Mouse (Mus musculus) heart, embryonic 14.5 days (tissue): ENCODE results near the gene Acadl. TPM values are rescaled to one million over a fixed set of nuclear protein-coding genes. Genes with fewer than 3 reads are reported as not detected.

Experiments used
- ATAC-seq: fragments of 200-750 bp; cut with Nextera tagmentation; 2 replicates; pipeline ENCODE4 v1.8.0; 2017; ENCODE audit warnings: low read depth, moderate TSS enrichment; ENCODE audit not compliant: insufficient number of reproducible peaks, insufficient read depth, low FRiP score
- H3K27ac ChIP-seq, 2 experiments: fragments of 200-500 bp in 1 of 2; fragments of 300-500 bp in 1 of 2; sonication (generic) in 1 of 2; replicated peaks in 1 of 2; 2 replicates each; pipeline ENCODE4 v1.5.1; 2012 to 2014; ENCODE audit warnings: low read depth in 2 of 2, low read length in 2 of 2, control low read depth in 1 of 2, mild to moderate bottlenecking in 1 of 2, mixed read lengths in 1 of 2; ENCODE audit not compliant: control insufficient read depth in 1 of 2, insufficient read depth in 1 of 2
- H3K27me3 ChIP-seq: fragments of 300-500 bp; sonication (generic); 2 replicates; pipeline ENCODE4 v1.6.1; 2014; ENCODE audit warnings: mild to moderate bottlenecking, low read length, control low read depth; ENCODE audit not compliant: control insufficient read depth, insufficient read depth
- H3K36me3 ChIP-seq: fragments of 300-500 bp; sonication (generic); 2 replicates; pipeline ENCODE4 v1.6.1; 2014; ENCODE audit warnings: mild to moderate bottlenecking, control low read depth, low read length, mixed read lengths; ENCODE audit not compliant: control insufficient read depth, insufficient read depth
- H3K4me1 ChIP-seq, 2 experiments: fragments of 200-500 bp in 1 of 2; fragments of 300-500 bp in 1 of 2; sonication (generic) in 1 of 2; 2 replicates each; pipeline ENCODE4 v1.6.1; 2012 to 2014; ENCODE audit warnings: low read length in 2 of 2, control low read depth in 1 of 2, mixed read lengths in 1 of 2; ENCODE audit not compliant: control insufficient read depth in 2 of 2, insufficient read depth in 2 of 2
- H3K4me2 ChIP-seq: fragments of 300-500 bp; sonication (generic); 2 replicates; pipeline ENCODE4 v1.6.1; 2014; ENCODE audit warnings: mild to moderate bottlenecking, low read length
- H3K4me3 ChIP-seq, 2 experiments: fragments of 200-500 bp in 1 of 2; fragments of 300-500 bp in 1 of 2; sonication (generic) in 1 of 2; 2 replicates each; pipeline ENCODE4 v1.5.1; 2012 to 2014; ENCODE audit warnings: low read length in 2 of 2, mild to moderate bottlenecking in 2 of 2, control low read depth in 1 of 2, low read depth in 1 of 2, moderate library complexity in 1 of 2; ENCODE audit not compliant: control insufficient read depth in 1 of 2, insufficient read depth in 1 of 2
- H3K9ac ChIP-seq: fragments of 300-500 bp; sonication (generic); 2 replicates; pipeline ENCODE4 v1.6.1; 2014; ENCODE audit warnings: mild to moderate bottlenecking, low read length
- H3K9me3 ChIP-seq: fragments of 300-500 bp; sonication (generic); 2 replicates; pipeline ENCODE4 v1.6.1; 2016; ENCODE audit warnings: low read length, control low read depth; ENCODE audit not compliant: control insufficient read depth
- WGBS: fragments of 180-500 bp; shearing (Covaris S2); extraction: QIAGEN DNeasy Blood & Tissue Kit; methylation state at CpG from one replicate; pipeline ENCODE4 v1.1.7; 2014; 5-methylcytosine and 5-hydroxymethylcytosine counted together
- polyA plus RNA-seq: library from polyadenylated mRNA; unstranded; fragments of >200 nt; fragmentation: Nextera tagmentation; extraction: Ambion mirVana; gene quantifications from 2 replicates; pipeline ENCODE4 v1.2.1, GENCODE M21; 2014

Acadl gene
- polyA plus RNA-seq, 1 experiment from 2014 or later, result 720 TPM

- Histone ChIP-seq H3K4me3 (no peak overlapping the region), H3K4me2 (no peak overlapping the region), H3K36me3 (peaks cover 7% of the 10 kb centered on the region), H3K9ac (no peak overlapping the region), H3K27ac (no peak overlapping the region), H3K27me3 (no peaks in the 10 kb centered on the region), H3K9me3 (no peaks in the 10 kb centered on the region), H3K4me1 (peaks cover 0 to 7% of the 10 kb centered on the region in 2 experiments; a peak in 1 of 4 replicates)
- WGBS, result 96% methylated on average over 1 of the region's 1 CpGs
- no peak for ATAC-seq
Observed at GRCm38 (mm10) chr1:66806821-66807220, 56.3 kb downstream of the Acadl start.

GRCm38 (mm10) chr1:66805408-66805807 is 57.7 kb downstream of the Acadl start:
- Histone ChIP-seq H3K27me3 (no peaks in the 10 kb centered on the region), H3K4me3 (no peak overlapping the region), H3K4me2 (no peak overlapping the region), H3K4me1 (peaks cover 0 to 7% of the 10 kb centered on the region in 2 experiments; a peak in 1 of 4 replicates), H3K9ac (no peak overlapping the region), H3K9me3 (no peaks in the 10 kb centered on the region), H3K36me3 (peaks cover 19% of the 10 kb centered on the region), H3K27ac (no peak overlapping the region)
- no peak for ATAC-seq
- 93% methylated on average over 1 of the region's 1 CpGs for WGBS

GRCm38 (mm10) chr1:66804710-66805109 is 58.4 kb downstream of the Acadl start:
- H3K9ac ChIP-seq, result no peak overlapping the region
- 0 out of 4 replicates have a peak, but pooled peaks cover 0 to under 1% of the 10 kb centered on the region in 2 experiments for H3K4me1 ChIP-seq
- no peak overlapping the region for H3K27ac ChIP-seq
- no peaks in the 10 kb centered on the region for H3K27me3 ChIP-seq
- peaks cover 24% of the 10 kb centered on the region for H3K36me3 ChIP-seq
- 55% methylated on average over 5 of the region's 5 CpGs for WGBS
- ATAC-seq, result no peak
- H3K9me3 ChIP-seq, result no peaks in the 10 kb centered on the region
- H3K4me2 ChIP-seq, result no peak overlapping the region
- H3K4me3 ChIP-seq, result no peak overlapping the region

- no peak for ATAC-seq
- no peak overlapping the region for H3K4me2 ChIP-seq
Observed at GRCm38 (mm10) chr1:66797962-66798361, 65.1 kb downstream of the Acadl start.

GRCm38 (mm10) chr1:66792838-66793466 is 70.1 kb downstream of the Acadl start:
- Histone ChIP-seq H3K27me3 (no peaks in the 10 kb centered on the region), H3K4me2 (no peak overlapping the region), H3K9ac (no peak overlapping the region), H3K9me3 (no peaks in the 10 kb centered on the region), H3K4me3 (no peak overlapping the region), H3K27ac (no peak overlapping the region), H3K36me3 (peaks cover 16% of the 10 kb centered on the region), H3K4me1 (peaks cover 0 to 6% of the 10 kb centered on the region in 2 experiments; a peak in 1 of 4 replicates)
- WGBS, result 81% methylated on average over 2 of the region's 2 CpGs
- no peak for ATAC-seq

More at GRCm38 (mm10) chr1:66797962-66798361, 65.1 kb downstream of the Acadl start:
- Histone ChIP-seq H3K36me3 (peaks cover 40% of the 10 kb centered on the region), H3K27me3 (no peaks in the 10 kb centered on the region), H3K27ac (no peak overlapping the region), H3K4me1 (no peaks in the 10 kb centered on the region), H3K9me3 (no peaks in the 10 kb centered on the region), H3K4me3 (no peak overlapping the region), H3K9ac (no peak overlapping the region)
- 94% methylated on average over 2 of the region's 2 CpGs for WGBS

GRCm38 (mm10) chr1:66782296-66782695 is 80.8 kb downstream of the Acadl start:
- no peak for ATAC-seq
- H3K27me3 ChIP-seq, result no peaks in the 10 kb centered on the region
- no peak overlapping the region for H3K27ac ChIP-seq
- no peaks in the 10 kb centered on the region for H3K9me3 ChIP-seq
- H3K9ac ChIP-seq, result no peak overlapping the region
- H3K4me3 ChIP-seq, result no peak overlapping the region
- H3K4me2 ChIP-seq, result no peak overlapping the region
- H3K36me3 ChIP-seq, result peaks cover 1% of the 10 kb centered on the region; the same call in 1 of the 2 replicates
- no peaks in the 10 kb centered on the region for H3K4me1 ChIP-seq
- 76% methylated on average over 2 of the region's 2 CpGs for WGBS

- Histone ChIP-seq H3K27me3 (no peaks in the 10 kb centered on the region), H3K9ac (no peak overlapping the region), H3K9me3 (no peaks in the 10 kb centered on the region), H3K4me1 (no peaks in the 10 kb centered on the region), H3K4me2 (no peak overlapping the region), H3K27ac (no peak overlapping the region), H3K36me3 (peaks cover 7% of the 10 kb centered on the region; the same call in 1 of the 2 replicates), H3K4me3 (no peak overlapping the region)
- WGBS, result 73% methylated on average over 4 of the region's 4 CpGs
- ATAC-seq, result no peak
Observed at GRCm38 (mm10) chr1:66781027-66781426, 82.0 kb downstream of the Acadl start.
